In genomic region chr13:114159634-114160391, GRCm38 (mm10) we compare ENCODE assay signal across 17 mouse cellular contexts.
DNase-seq lines count a peak whose midpoint lies in the region; ATAC-seq lines count a peak whose summit lies in the region.
"Had no signal": no experiment of that assay in that cellular context is flagged by ENCODE, and none has a peak within 500 bp of the region (broad histone marks: within the 10 kb centered on the region; RNA-seq: fewer than 3 reads in every experiment).

No protein-coding gene starts in this region.

- no peak for DNase-seq in frontal cortex, postnatal 10 days (ENCODE audit: low spot score in 2 of 2)
- peak; percentile 42 for DNase-seq in neural tube, embryonic 11.5 days (ENCODE audit: low spot score)
- DNase-seq in neural tube, embryonic 10.5 days (ENCODE audit: extremely low spot score, low spot score): no peak
- peak; percentile 67 for DNase-seq in forelimb bud, embryonic 11.5 days (ENCODE audit: low read depth, low spot score)
- DNase-seq in cerebellum, postnatal 25 days: no peak
- no peak for DNase-seq in lung, postnatal 36 days
- DNase-seq: adrenal gland, postnatal 14 days; heart, postnatal 14 days; lung, postnatal 10 days; thymus, adult 2 months had no signal

- WGBS in neural tube, embryonic 11.5 days: 55% methylated on average over 13 of the region's 13 CpGs
- 64% methylated on average over 13 of the region's 13 CpGs for WGBS in hindbrain, embryonic 13.5 days

- 0 out of 2 replicates have a peak, but pooled peaks cover 2% of the 10 kb centered on the region for H3K4me1 ChIP-seq in neural tube, embryonic 11.5 days (ENCODE audit: control insufficient read depth, insufficient read depth, low read length)
- H3K4me1 ChIP-seq in hindbrain, embryonic 13.5 days (replicated peaks): peaks cover 24% of the 10 kb centered on the region
- H3K4me1 ChIP-seq: liver, embryonic 15.5 days; midbrain, embryonic 10.5 days had no signal

- H3K4me2 ChIP-seq in neural tube, embryonic 11.5 days (ENCODE audit: low read depth): no peak overlapping the region
- H3K4me2 ChIP-seq in hindbrain, embryonic 13.5 days: no peak overlapping the region
- H3K4me2 ChIP-seq: forebrain, embryonic 13.5 days; hindbrain, embryonic 15.5 days; liver, embryonic 15.5 days had no signal

- no peak overlapping the region for H3K27ac ChIP-seq in neural tube, embryonic 11.5 days (ENCODE audit: low read depth, low read length)
- no peak overlapping the region for H3K27ac ChIP-seq in hindbrain, embryonic 13.5 days
- H3K27ac ChIP-seq: forebrain, embryonic 13.5 days; hindbrain, embryonic 15.5 days; liver, embryonic 15.5 days; midbrain, embryonic 10.5 days had no signal

- no peak overlapping the region for H3K4me3 ChIP-seq in neural tube, embryonic 11.5 days (ENCODE audit: low read depth, low read length)
- no peak overlapping the region for H3K4me3 ChIP-seq in hindbrain, embryonic 13.5 days
- H3K4me3 ChIP-seq: forebrain, embryonic 13.5 days; hindbrain, embryonic 15.5 days; liver, embryonic 15.5 days; midbrain, embryonic 10.5 days had no signal

- H3K9me3 ChIP-seq in neural tube, embryonic 11.5 days (ENCODE audit: control insufficient read depth, low read length): no peaks in the 10 kb centered on the region
- no peaks in the 10 kb centered on the region for H3K9me3 ChIP-seq in hindbrain, embryonic 13.5 days
- H3K9me3 ChIP-seq: forebrain, embryonic 13.5 days; hindbrain, embryonic 15.5 days; liver, embryonic 15.5 days; midbrain, embryonic 10.5 days had no signal

- H3K36me3 ChIP-seq in neural tube, embryonic 11.5 days (ENCODE audit: control insufficient read depth, insufficient read depth, low read length): no peaks in the 10 kb centered on the region
- H3K36me3 ChIP-seq in hindbrain, embryonic 13.5 days: 0 out of 2 replicates have a peak, but pooled peaks cover 2% of the 10 kb centered on the region
- H3K36me3 ChIP-seq: hindbrain, embryonic 15.5 days; liver, embryonic 15.5 days had no signal

- peak; percentile 87 for ATAC-seq in frontal cortex, adult (ENCODE audit: low TSS enrichment)
- ATAC-seq in neural tube, embryonic 11.5 days (ENCODE audit: insufficient read depth, low FRiP score, low TSS enrichment): no peak
- ATAC-seq in hindbrain, embryonic 13.5 days (ENCODE audit: low FRiP score): no peak
- ATAC-seq: forebrain, embryonic 13.5 days had no signal

- no peak overlapping the region for H3K9ac ChIP-seq in neural tube, embryonic 11.5 days (ENCODE audit: low read length)
- no peak overlapping the region for H3K9ac ChIP-seq in hindbrain, embryonic 13.5 days
- H3K9ac ChIP-seq: forebrain, embryonic 13.5 days; hindbrain, embryonic 15.5 days; liver, embryonic 15.5 days had no signal

- no peaks in the 10 kb centered on the region for H3K27me3 ChIP-seq in neural tube, embryonic 11.5 days (ENCODE audit: control insufficient read depth, insufficient read depth, low read length)
- H3K27me3 ChIP-seq in hindbrain, embryonic 13.5 days: no peaks in the 10 kb centered on the region
- H3K27me3 ChIP-seq: CH12.LX; forebrain, embryonic 13.5 days; hindbrain, embryonic 15.5 days; liver, embryonic 15.5 days had no signal

Comparison
In these comparisons a context has a peak if more than half of its experiments do, and no peak if none do; other contexts are left out.
1. DNase-seq: peak in neural tube, embryonic 11.5 days (single experiment) and forelimb bud, embryonic 11.5 days (single experiment); none in frontal cortex, postnatal 10 days (0 of 2), neural tube, embryonic 10.5 days (single experiment), cerebellum, postnatal 25 days (0 of 2) and lung, postnatal 36 days (single experiment).